Comparison of ENCODE assay signal across 22 mouse cellular contexts in genomic region chr2:104320061-104320624, GRCm38 (mm10).
DNase-seq lines count a peak whose midpoint lies in the region; ATAC-seq and TF ChIP-seq lines count a peak whose summit lies in the region.
"Had no signal": no experiment of that assay in that cellular context is flagged by ENCODE, and none has a peak within 500 bp of the region (broad histone marks: within the 10 kb centered on the region; RNA-seq: fewer than 3 reads in every experiment).

No protein-coding gene starts in this region.

- DNase-seq in cerebellum, adult 2 months: peak in 1 of 2 experiments; percentile 37
- DNase-seq in cerebellum, adult 18-20 months: no peak
- no peak for DNase-seq in kidney, adult 18-20 months
- peak; percentile 4 for DNase-seq in ovary, postnatal 36 days (ENCODE audit: low spot score)
- DNase-seq in ovary, adult 18-20 months (ENCODE audit: low spot score): no peak
- no peak for DNase-seq in spleen, postnatal 36 days (ENCODE audit: low spot score in 2 of 2)
- DNase-seq in hindbrain, embryonic 14.5 days (ENCODE audit: low spot score): no peak
- DNase-seq: gastrocnemius, postnatal 14 days; heart, adult 2 months; heart, postnatal 36 days; kidney, adult 9 months; liver, embryonic 13.5 days; right cerebral cortex, postnatal 14 days; spleen, adult 18-20 months; thymus, adult 2 months had no signal

- H3K27ac ChIP-seq in cerebellum, adult 2 months (ENCODE audit: insufficient read depth, low read length): peak overlapping the region; percentile 51; the same call in 1 of the 2 replicates
- H3K27ac ChIP-seq in kidney, embryonic 14.5 days (ENCODE audit: low read depth, low read length): no peak overlapping the region
- no peak overlapping the region for H3K27ac ChIP-seq in hindbrain, embryonic 14.5 days
- H3K27ac ChIP-seq: forebrain, embryonic 12.5 days; heart, adult 2 months; limb, embryonic 13.5 days; liver, embryonic 13.5 days; lung, embryonic 15.5 days; macrophage had no signal

- no peaks in the 10 kb centered on the region for H3K36me3 ChIP-seq in kidney, embryonic 14.5 days (ENCODE audit: control insufficient read depth, insufficient read depth, low read length)
- H3K36me3 ChIP-seq in hindbrain, embryonic 14.5 days (replicated peaks; ENCODE audit: control insufficient read depth, insufficient read depth): no peaks in the 10 kb centered on the region
- H3K36me3 ChIP-seq: forebrain, embryonic 12.5 days; limb, embryonic 13.5 days; liver, embryonic 13.5 days; lung, embryonic 15.5 days had no signal

- ATAC-seq in kidney, embryonic 14.5 days (ENCODE audit: low FRiP score, low TSS enrichment): peak; percentile 44; the same call in 1 of the 2 replicates
- no peak for ATAC-seq in hindbrain, embryonic 14.5 days (ENCODE audit: low FRiP score)
- ATAC-seq: activated CD4-positive, CD25-positive, alpha-beta regulatory T cell, adult 4 months had no signal

- H3K27me3 ChIP-seq in cerebellum, adult 2 months (ENCODE audit: control insufficient read depth, insufficient read depth, low read length): no peaks in the 10 kb centered on the region
- H3K27me3 ChIP-seq in kidney, embryonic 14.5 days (ENCODE audit: control insufficient read depth, insufficient read depth, low read length): no peaks in the 10 kb centered on the region
- no peaks in the 10 kb centered on the region for H3K27me3 ChIP-seq in hindbrain, embryonic 14.5 days (ENCODE audit: control insufficient read depth, insufficient read depth, low read length)
- H3K27me3 ChIP-seq: forebrain, embryonic 12.5 days; liver, embryonic 13.5 days; lung, embryonic 15.5 days had no signal

- H3K4me1 ChIP-seq in cerebellum, adult 2 months (ENCODE audit: control insufficient read depth, insufficient read depth, low read length): peaks cover 44% of the 10 kb centered on the region
- H3K4me1 ChIP-seq in kidney, embryonic 14.5 days (ENCODE audit: control insufficient read depth, insufficient read depth, low read length): peaks cover 10% of the 10 kb centered on the region; the same call in 1 of the 2 replicates
- H3K4me1 ChIP-seq in hindbrain, embryonic 14.5 days (replicated peaks; ENCODE audit: control insufficient read depth, insufficient read depth, low read length): peaks cover 31% of the 10 kb centered on the region
- H3K4me1 ChIP-seq: liver, embryonic 13.5 days; lung, embryonic 15.5 days had no signal

- no peaks in the 10 kb centered on the region for H3K9me3 ChIP-seq in kidney, embryonic 14.5 days (ENCODE audit: control insufficient read depth, low read length)
- no peaks in the 10 kb centered on the region for H3K9me3 ChIP-seq in hindbrain, embryonic 14.5 days (ENCODE audit: control insufficient read depth, low read length)
- H3K9me3 ChIP-seq: forebrain, embryonic 12.5 days; limb, embryonic 13.5 days; liver, embryonic 13.5 days; lung, embryonic 15.5 days had no signal

- H3K4me2 ChIP-seq in kidney, embryonic 14.5 days (replicated peaks; ENCODE audit: low read depth, low read length): no peak overlapping the region
- no peak overlapping the region for H3K4me2 ChIP-seq in hindbrain, embryonic 14.5 days (replicated peaks)
- H3K4me2 ChIP-seq: forebrain, embryonic 12.5 days; limb, embryonic 13.5 days; liver, embryonic 13.5 days; lung, embryonic 15.5 days; midbrain, embryonic 11.5 days had no signal

- 44% methylated on average over 13 of the region's 13 CpGs for WGBS in cerebellum, adult 2 months
- WGBS in kidney, embryonic 14.5 days: 44% methylated on average over 13 of the region's 13 CpGs
- WGBS in hindbrain, embryonic 14.5 days: 86% methylated on average over 13 of the region's 13 CpGs

- no peak for TF ChIP-seq POLR2A in cerebellum, adult 2 months (IDR thresholded peaks at IDR 0.05; ENCODE audit: borderline replicate concordance, insufficient read depth, low read length)

- no peak for TF ChIP-seq CTCF in cerebellum, adult 2 months (IDR thresholded peaks at IDR 0.05; ENCODE audit: borderline replicate concordance, insufficient read depth, low read depth, low read length)

- H3K9ac ChIP-seq in kidney, embryonic 14.5 days (ENCODE audit: low read depth, low read length): no peak overlapping the region
- no peak overlapping the region for H3K9ac ChIP-seq in hindbrain, embryonic 14.5 days
- H3K9ac ChIP-seq: forebrain, embryonic 12.5 days; limb, embryonic 13.5 days; liver, embryonic 13.5 days; lung, embryonic 15.5 days had no signal

- no peak overlapping the region for H3K4me3 ChIP-seq in cerebellum, adult 2 months (replicated peaks; ENCODE audit: insufficient read depth, low read depth, low read length)
- H3K4me3 ChIP-seq in kidney, embryonic 14.5 days (ENCODE audit: low read length): no peak overlapping the region
- no peak overlapping the region for H3K4me3 ChIP-seq in hindbrain, embryonic 14.5 days (replicated peaks; ENCODE audit: low read length)
- H3K4me3 ChIP-seq: forebrain, embryonic 12.5 days; heart, adult 2 months; limb, embryonic 13.5 days; liver, embryonic 13.5 days; lung, embryonic 15.5 days had no signal
